Mouse (Mus musculus) intestine, embryonic 15.5 days (tissue): ENCODE data around the gene Lrrc46. TPM values are rescaled to one million over a fixed set of nuclear protein-coding genes. Genes with fewer than 3 reads are reported as not detected.

ENCODE experiments used
- ATAC-seq: fragments of 200-750 bp; cut with Nextera tagmentation; 2 replicates; pipeline ENCODE4 v1.8.0; 2017; ENCODE audit warnings: moderate TSS enrichment, moderate library complexity
- H3K27ac ChIP-seq: fragments of 300-500 bp; sonication (generic); 2 replicates; pipeline ENCODE4 v1.5.1; 2015; ENCODE audit warnings: mild to moderate bottlenecking, inconsistent platforms
- H3K27me3 ChIP-seq: fragments of 300-500 bp; sonication (generic); replicated peaks from 2 replicates; pipeline ENCODE4 v1.6.1; 2015; ENCODE audit warnings: inconsistent platforms
- H3K36me3 ChIP-seq: fragments of 300-500 bp; sonication (generic); 2 replicates; pipeline ENCODE4 v1.6.1; 2015; ENCODE audit warnings: inconsistent platforms
- H3K4me1 ChIP-seq: fragments of 300-500 bp; sonication (generic); replicated peaks from 2 replicates; pipeline ENCODE4 v1.6.1; 2015; ENCODE audit warnings: inconsistent platforms
- H3K4me2 ChIP-seq: fragments of 300-500 bp; sonication (generic); replicated peaks from 2 replicates; pipeline ENCODE4 v1.6.1; 2015; ENCODE audit warnings: mild to moderate bottlenecking, inconsistent platforms
- H3K4me3 ChIP-seq: fragments of 300-500 bp; sonication (generic); replicated peaks from 2 replicates; pipeline ENCODE4 v1.5.1; 2015; ENCODE audit warnings: inconsistent platforms
- H3K9ac ChIP-seq: fragments of 300-500 bp; sonication (generic); 2 replicates; pipeline ENCODE4 v1.6.1; 2015; ENCODE audit warnings: inconsistent platforms
- H3K9me3 ChIP-seq: fragments of 300-500 bp; sonication (generic); 2 replicates; pipeline ENCODE4 v1.6.1; 2016; ENCODE audit warnings: inconsistent platforms
- WGBS: fragments of 180-500 bp; shearing (Covaris S2); methylation state at CpG from one replicate; pipeline ENCODE4 v1.1.7; 2015; 5-methylcytosine and 5-hydroxymethylcytosine counted together
- polyA plus RNA-seq: library from polyadenylated mRNA; unstranded; fragments of >200 nt; fragmentation: Nextera tagmentation; extraction: Ambion mirVana; gene quantifications from 2 replicates; pipeline ENCODE4 v1.2.1, GENCODE M21; 2015

Gene Lrrc46
- polyA plus RNA-seq, 1 experiment from 2014 or later = 0.45 TPM

GRCm38 (mm10) chr11:97069333-97069732, 28.1 kb upstream of the Lrrc46 start:
- H3K36me3 ChIP-seq = 0 out of 2 replicates have a peak, but pooled peaks cover 3% of the 10 kb centered on the region
- no peak overlapping the region for H3K9ac ChIP-seq
- peaks cover 5% of the 10 kb centered on the region; the same call in 1 of the 2 replicates for H3K4me1 ChIP-seq
- WGBS = 55% methylated on average over 1 of the region's 1 CpGs
- no peaks in the 10 kb centered on the region for H3K27me3 ChIP-seq
- no peak for ATAC-seq
- no peaks in the 10 kb centered on the region for H3K9me3 ChIP-seq
- no peak overlapping the region for H3K4me3 ChIP-seq
- H3K4me2 ChIP-seq = no peak overlapping the region
- no peak overlapping the region for H3K27ac ChIP-seq

GRCm38 (mm10) chr11:97066656-97067360, 25.6 kb upstream of the Lrrc46 start:
- Histone ChIP-seq H3K36me3 (0 out of 2 replicates have a peak, but pooled peaks cover 3% of the 10 kb centered on the region), H3K4me1 (peaks cover 8% of the 10 kb centered on the region; the same call in 1 of the 2 replicates), H3K4me2 (no peak overlapping the region), H3K27ac (no peak overlapping the region), H3K9me3 (no peaks in the 10 kb centered on the region), H3K4me3 (no peak overlapping the region), H3K27me3 (no peaks in the 10 kb centered on the region), H3K9ac (no peak overlapping the region)
- peak; percentile 70 for ATAC-seq
- WGBS = 49% methylated on average over 22 of the region's 22 CpGs

GRCm38 (mm10) chr11:97065538-97066295, 24.5 kb upstream of the Lrrc46 start:
- peaks cover 10% of the 10 kb centered on the region for H3K36me3 ChIP-seq

GRCm38 (mm10) chr11:97063921-97064295, 22.7 kb upstream of the Lrrc46 start:
- 89% methylated on average over 3 of the region's 3 CpGs for WGBS
- Histone ChIP-seq H3K27ac (0 out of 2 replicates have a peak overlapping the region, but pooled peaks have one; percentile 48), H3K4me1 (0 out of 2 replicates have a peak, but pooled peaks cover 3% of the 10 kb centered on the region), H3K27me3 (no peaks in the 10 kb centered on the region), H3K9ac (no peak overlapping the region), H3K4me2 (no peak overlapping the region), H3K4me3 (no peak overlapping the region), H3K36me3 (peaks cover 18% of the 10 kb centered on the region), H3K9me3 (no peaks in the 10 kb centered on the region)
- ATAC-seq = no peak

More at GRCm38 (mm10) chr11:97065538-97066295, 24.5 kb upstream of the Lrrc46 start:
- Histone ChIP-seq H3K9ac (no peak overlapping the region), H3K4me1 (peaks cover 8% of the 10 kb centered on the region; the same call in 1 of the 2 replicates), H3K4me2 (no peak overlapping the region), H3K27ac (no peak overlapping the region), H3K9me3 (no peaks in the 10 kb centered on the region), H3K27me3 (no peaks in the 10 kb centered on the region), H3K4me3 (no peak overlapping the region)
- WGBS = 84% methylated on average over 12 of the region's 12 CpGs
- ATAC-seq = no peak

DNA sequence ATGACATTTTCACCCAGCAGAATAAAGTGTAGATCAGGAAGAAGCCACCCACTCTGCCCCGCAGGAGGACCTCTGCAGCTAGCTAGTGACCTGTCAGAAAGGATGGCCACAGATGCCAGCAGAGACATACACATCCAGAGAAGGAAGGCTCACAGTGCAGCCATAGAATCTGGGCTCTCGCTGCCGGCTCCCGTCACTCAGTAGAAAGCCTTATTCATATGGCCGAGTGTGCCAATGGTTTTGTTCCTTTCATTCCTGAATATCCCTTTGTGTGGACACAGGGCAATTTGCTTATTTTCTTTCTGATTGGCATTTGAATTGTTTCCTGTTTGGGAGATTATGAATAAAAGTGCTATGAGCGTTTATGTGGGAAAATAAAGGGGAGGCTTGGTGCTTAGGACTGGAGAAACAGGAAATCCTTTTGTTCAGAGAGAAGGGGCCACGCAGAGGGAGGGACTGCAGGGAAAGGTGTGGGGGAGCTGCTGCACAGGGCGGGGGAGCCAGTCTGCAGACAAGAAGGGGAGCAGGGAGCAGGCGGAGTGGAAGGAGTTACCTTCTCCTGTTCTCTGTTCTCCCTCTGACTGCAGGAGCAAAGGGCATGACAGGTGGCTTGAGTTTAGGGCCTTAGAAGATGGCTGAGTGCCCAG, 22.2 kb upstream of the Lrrc46 start:
- no peak overlapping the region for H3K4me3 ChIP-seq
- 60% methylated on average over 9 of the region's 9 CpGs for WGBS
- H3K9ac ChIP-seq = no peak overlapping the region
- H3K9me3 ChIP-seq = no peaks in the 10 kb centered on the region
- H3K27me3 ChIP-seq = no peaks in the 10 kb centered on the region
- no peak overlapping the region for H3K4me2 ChIP-seq
- no peak for ATAC-seq
- 0 out of 2 replicates have a peak, but pooled peaks cover 3% of the 10 kb centered on the region for H3K4me1 ChIP-seq
- H3K36me3 ChIP-seq = peaks cover 18% of the 10 kb centered on the region
- H3K27ac ChIP-seq = peak overlapping the region; percentile 48; the same call in 1 of the 2 replicates

GRCm38 (mm10) chr11:97052219-97052646, 11.0 kb upstream of the Lrrc46 start:
- ATAC-seq = peak; percentile 88
- no peak overlapping the region for H3K27ac ChIP-seq
- peaks cover 23% of the 10 kb centered on the region for H3K4me1 ChIP-seq
- H3K4me3 ChIP-seq = peak overlapping the region; percentile 71
- no peaks in the 10 kb centered on the region for H3K9me3 ChIP-seq
- H3K36me3 ChIP-seq = peaks cover 43% of the 10 kb centered on the region
- WGBS = 10% methylated on average over 11 of the region's 11 CpGs
- H3K27me3 ChIP-seq = no peaks in the 10 kb centered on the region
- peak overlapping the region; percentile 89 for H3K4me2 ChIP-seq
- H3K9ac ChIP-seq = no peak overlapping the region

GRCm38 (mm10) chr11:97050944-97051586, 9.9 kb upstream of the Lrrc46 start:
- 14% methylated on average over 13 of the region's 13 CpGs for WGBS
- Histone ChIP-seq H3K9ac (peak overlapping the region; percentile 80), H3K27ac (peak overlapping the region; percentile 78), H3K27me3 (no peaks in the 10 kb centered on the region), H3K9me3 (no peaks in the 10 kb centered on the region), H3K4me1 (peaks cover 23% of the 10 kb centered on the region), H3K4me2 (peak overlapping the region; percentile 89), H3K36me3 (peaks cover 44% of the 10 kb centered on the region), H3K4me3 (peak overlapping the region; percentile 71)
- peak; percentile 21; the same call in 1 of the 2 replicates for ATAC-seq

- ATAC-seq = peak; percentile 70
- WGBS = 5% methylated on average over 18 of the region's 18 CpGs
- H3K4me2 ChIP-seq = peak within 1 kb of the TSS; percentile 89
Measured at GRCm38 (mm10) chr11:97050216-97050943, 9.2 kb upstream of the Lrrc46 start, which contains the start of gene Osbpl7. Gene Osbpl7, plus strand, starts transcription at chr11:97050628.

GRCm38 (mm10) chr11:97049492-97050085, 8.4 kb upstream of the Lrrc46 start:
- no peak for ATAC-seq
- H3K4me3 ChIP-seq = no peak overlapping the region
- peak overlapping the region; percentile 89; the same call in 1 of the 2 replicates for H3K4me2 ChIP-seq
- 71% methylated on average over 6 of the region's 6 CpGs for WGBS
- peak overlapping the region; percentile 80; the same call in 1 of the 2 replicates for H3K9ac ChIP-seq
- H3K27ac ChIP-seq = peak overlapping the region; percentile 78; the same call in 1 of the 2 replicates
- peaks cover 32% of the 10 kb centered on the region; the same call in 1 of the 2 replicates for H3K36me3 ChIP-seq
- no peaks in the 10 kb centered on the region for H3K27me3 ChIP-seq
- peaks cover 23% of the 10 kb centered on the region for H3K4me1 ChIP-seq
- no peaks in the 10 kb centered on the region for H3K9me3 ChIP-seq

More at GRCm38 (mm10) chr11:97050216-97050943, 9.2 kb upstream of the Lrrc46 start, which contains the start of gene Osbpl7:
- peaks cover 37% of the 10 kb centered on the region for H3K36me3 ChIP-seq
- H3K27ac ChIP-seq = peak within 1 kb of the TSS; percentile 78
- no peaks in the 10 kb centered on the region for H3K9me3 ChIP-seq
- peaks cover 23% of the 10 kb centered on the region for H3K4me1 ChIP-seq
- H3K27me3 ChIP-seq = no peaks in the 10 kb centered on the region
- peak within 1 kb of the TSS; percentile 71 for H3K4me3 ChIP-seq
- H3K9ac ChIP-seq = peak within 1 kb of the TSS; percentile 80

DNA sequence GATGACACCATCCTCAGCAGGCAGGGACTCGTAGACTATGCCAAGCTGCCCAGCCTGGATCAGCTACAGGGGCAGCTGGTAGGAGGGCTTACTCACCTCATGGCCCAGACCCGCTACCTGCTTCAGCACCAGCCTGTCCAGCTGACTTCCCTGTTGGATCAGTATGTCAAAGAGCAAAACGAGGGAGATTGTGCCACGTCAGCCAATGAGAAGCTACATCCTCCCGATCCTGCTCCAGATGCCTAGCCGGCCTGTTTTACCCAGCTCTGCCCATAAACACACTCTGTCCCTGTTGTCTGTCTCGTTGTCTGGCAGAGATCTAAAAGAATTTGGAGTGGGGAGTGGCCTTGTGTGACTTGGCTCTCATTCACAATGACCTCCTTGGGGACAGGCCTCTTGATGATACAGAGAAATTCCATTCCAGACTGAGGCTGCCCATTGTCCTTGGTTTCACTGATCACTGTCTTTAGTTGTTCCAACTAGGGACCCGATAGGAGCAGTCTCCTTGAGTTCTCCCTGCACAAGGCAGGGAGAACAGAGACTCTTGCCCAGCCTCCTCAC, 7.0 kb upstream of the Lrrc46 start:
- H3K36me3 ChIP-seq = peaks cover 24% of the 10 kb centered on the region; the same call in 1 of the 2 replicates
- no peak for ATAC-seq
- peaks cover 23% of the 10 kb centered on the region for H3K4me1 ChIP-seq
- H3K4me3 ChIP-seq = no peak overlapping the region
- no peaks in the 10 kb centered on the region for H3K9me3 ChIP-seq
- no peak overlapping the region for H3K9ac ChIP-seq
- no peak overlapping the region for H3K27ac ChIP-seq
- H3K27me3 ChIP-seq = no peaks in the 10 kb centered on the region
- no peak overlapping the region for H3K4me2 ChIP-seq
- 76% methylated on average over 8 of the region's 8 CpGs for WGBS
